Mouse (Mus musculus) urinary bladder, adult 2 months (tissue): ENCODE data around the gene En1. TPM values are rescaled to one million over a fixed set of nuclear protein-coding genes. Genes with fewer than 3 reads are reported as not detected.

Experiments
- DNase-seq: peaks from one replicate; pipeline ENCODE4 v3.0.0; 2022; ENCODE audit warnings: low spot score
- polyA plus RNA-seq: library from polyadenylated mRNA; depleted of rRNA; stranded (reverse); fragments of >200 nt; gene quantifications from 2 replicates; pipeline ENCODE4 v1.2.3, GENCODE M21; 2012; rRNA removed

The En1 gene
- polyA plus RNA-seq, 1 experiment: not detected

GRCm38 (mm10) chr1:120627622-120628001, 25.4 kb downstream of the En1 start:
- DNase-seq: no peak

- DNase-seq: no peak
Observed at GRCm38 (mm10) chr1:120628821-120629220, 26.6 kb downstream of the En1 start.

GRCm38 (mm10) chr1:120643380-120643779, 41.2 kb downstream of the En1 start:
- no peak for DNase-seq

- DNase-seq: no peak
Observed at GRCm38 (mm10) chr1:120643848-120644711, 41.9 kb downstream of the En1 start.

- no peak for DNase-seq
Observed at GRCm38 (mm10) chr1:120644755-120645154, 42.5 kb downstream of the En1 start.

GRCm38 (mm10) chr1:120650068-120650467, 47.9 kb downstream of the En1 start:
- no peak for DNase-seq

GRCm38 (mm10) chr1:120651997-120652396, 49.8 kb downstream of the En1 start:
- no peak for DNase-seq

- no peak for DNase-seq
Observed at GRCm38 (mm10) chr1:120654950-120655396, 52.8 kb downstream of the En1 start.

Other genes with a start within 250 kb of the En1 start
- 0.10 and 0.18 TPM in 2 replicates for gene Marco, start 97.4 kb upstream of the En1 start, polyA plus RNA-seq